Comparison of ENCODE assay signal across 8 mouse cellular contexts in genomic region chr5:135258280-135259150, GRCm38 (mm10). TPM values are rescaled to one million over a fixed set of nuclear protein-coding genes. Genes with fewer than 3 reads are reported as not detected.
DNase-seq lines count a peak whose midpoint lies in the region; ATAC-seq lines count a peak whose summit lies in the region.

No protein-coding gene starts in this region.

- H3K4me3 ChIP-seq in forebrain, embryonic 13.5 days, result peak overlapping the region; percentile 20
- no peak overlapping the region for H3K4me3 ChIP-seq in midbrain, embryonic 11.5 days (ENCODE audit: low read depth, low read length)

- peak overlapping the region; percentile 53 for H3K9ac ChIP-seq in forebrain, embryonic 13.5 days
- peak overlapping the region; percentile 58 for H3K9ac ChIP-seq in midbrain, embryonic 11.5 days (ENCODE audit: low read length)

- no peaks in the 10 kb centered on the region for H3K27me3 ChIP-seq in forebrain, embryonic 13.5 days
- no peaks in the 10 kb centered on the region for H3K27me3 ChIP-seq in midbrain, embryonic 11.5 days (ENCODE audit: control insufficient read depth, insufficient read depth, low read length)

- DNase-seq in layer of hippocampus, adult 9-11 months, result peak; percentile 31
- no peak for DNase-seq in layer of hippocampus, adult 11-12 months (ENCODE audit: low spot score)
- peak; percentile 46 for DNase-seq in embryo, embryonic 10.5 days (ENCODE audit: low spot score)
- peak; percentile 93 for DNase-seq in midbrain, embryonic 11.5 days (ENCODE audit: low spot score, missing footprints)
- DNase-seq in MN1 (ENCODE audit: low spot score), result no peak
- no peak for DNase-seq in spleen, postnatal 14 days (ENCODE audit: low spot score in 2 of 2)

- H3K36me3 ChIP-seq in forebrain, embryonic 13.5 days (ENCODE audit: poor library complexity, severe bottlenecking), result no peaks in the 10 kb centered on the region
- H3K36me3 ChIP-seq in midbrain, embryonic 11.5 days (ENCODE audit: control insufficient read depth, insufficient read depth, low read length), result no peaks in the 10 kb centered on the region

- ATAC-seq in forebrain, embryonic 13.5 days, result peak; percentile 48
- ATAC-seq in midbrain, embryonic 11.5 days (ENCODE audit: low FRiP score), result no peak
- no peak for ATAC-seq in erythroblast, adult 5-6 weeks (replicated peaks; ENCODE audit: low FRiP score, poor library complexity, severe bottlenecking)

- H3K4me2 ChIP-seq in forebrain, embryonic 13.5 days, result peak overlapping the region; percentile 52
- H3K4me2 ChIP-seq in midbrain, embryonic 11.5 days, result peak overlapping the region; percentile 34

- no peaks in the 10 kb centered on the region for H3K9me3 ChIP-seq in forebrain, embryonic 13.5 days (replicated peaks)
- peaks cover 4% of the 10 kb centered on the region for H3K9me3 ChIP-seq in midbrain, embryonic 11.5 days (ENCODE audit: control insufficient read depth, low read length)

- 7% methylated on average over 30 of the region's 30 CpGs for WGBS in forebrain, embryonic 13.5 days
- WGBS in midbrain, embryonic 11.5 days, result 16% methylated on average over 30 of the region's 30 CpGs

- H3K4me1 ChIP-seq in forebrain, embryonic 13.5 days, result peaks cover 39% of the 10 kb centered on the region
- H3K4me1 ChIP-seq in midbrain, embryonic 11.5 days (ENCODE audit: control insufficient read depth, insufficient read depth, low read length), result peaks cover 16% of the 10 kb centered on the region

- peak overlapping the region; percentile 95 for H3K27ac ChIP-seq in forebrain, embryonic 13.5 days
- H3K27ac ChIP-seq in midbrain, embryonic 11.5 days (ENCODE audit: low read depth, low read length), result peak overlapping the region; percentile 76

RNA-seq across cellular contexts. Expression of gene Fzd9, which starts 7.5 kb away (rescaled TPM):
- 18.2 and 25.7 TPM in 2 replicates for polyA plus RNA-seq in forebrain, embryonic 13.5 days (2015; fragmentation: Nextera tagmentation; extraction: Ambion mirVana)
- 7.6 and 9.9 TPM in 2 replicates for polyA plus RNA-seq in midbrain, embryonic 11.5 days (2014; fragmentation: Nextera tagmentation; extraction: Ambion mirVana)
- total RNA-seq in erythroblast, adult 5-6 weeks (2015; ENCODE audit: low replicate concordance), result not detected in 2 replicates
- not detected in 2 replicates for total RNA-seq in erythroblast, adult 5-6 weeks (2017; ENCODE audit: low replicate concordance)

Comparison
In these comparisons a context has a peak if more than half of its experiments do, and no peak if none do; other contexts are left out.
1. DNase-seq: peak in layer of hippocampus, adult 9-11 months (single experiment), embryo, embryonic 10.5 days (single experiment) and midbrain, embryonic 11.5 days (single experiment); none in layer of hippocampus, adult 11-12 months (single experiment), MN1 (single experiment) and spleen, postnatal 14 days (0 of 2).